Mouse (Mus musculus) heart, postnatal 0 days (tissue): ENCODE measurements around the gene C5ar1. TPM values are rescaled to one million over a fixed set of nuclear protein-coding genes. Genes with fewer than 3 reads are reported as not detected.

Experiments
- ATAC-seq: fragments of 200-750 bp; cut with Nextera tagmentation; 2 replicates; pipeline ENCODE4 v1.8.0; 2017; ENCODE audit warnings: low read depth, moderate number of reproducible peaks, moderate library complexity; ENCODE audit not compliant: insufficient read depth
- DNase-seq: peaks from one replicate; pipeline ENCODE4 v3.0.0-alpha.2; 2016; ENCODE audit warnings: low spot score
- H3K27ac ChIP-seq: fragments of 300-500 bp; sonication (generic); 2 replicates; pipeline ENCODE4 v1.5.1; 2014; ENCODE audit warnings: low read depth, mild to moderate bottlenecking
- H3K27me3 ChIP-seq: fragments of 300-500 bp; sonication (generic); 2 replicates; pipeline ENCODE4 v1.6.1; 2014; ENCODE audit warnings: low read length, mixed read lengths; ENCODE audit not compliant: control insufficient read depth, insufficient read depth
- H3K36me3 ChIP-seq: fragments of 300-500 bp; sonication (generic); replicated peaks from 2 replicates; pipeline ENCODE4 v1.6.1; 2014; ENCODE audit warnings: low read length, mixed read lengths; ENCODE audit not compliant: control insufficient read depth, insufficient read depth
- H3K4me1 ChIP-seq: fragments of 300-500 bp; sonication (generic); 2 replicates; pipeline ENCODE4 v1.6.1; 2014; ENCODE audit warnings: antibody characterized with exemption; ENCODE audit not compliant: control insufficient read depth, insufficient read depth
- H3K4me2 ChIP-seq: fragments of 300-500 bp; sonication (generic); 2 replicates; pipeline ENCODE4 v1.6.1; 2014; ENCODE audit warnings: low read depth, mild to moderate bottlenecking, low read length, moderate library complexity
- H3K4me3 ChIP-seq: fragments of 300-500 bp; sonication (generic); 2 replicates; pipeline ENCODE4 v1.5.1; 2014; ENCODE audit warnings: low read depth, low read length
- H3K9ac ChIP-seq: fragments of 300-500 bp; sonication (generic); replicated peaks from 2 replicates; pipeline ENCODE4 v1.6.1; 2014; ENCODE audit warnings: low read depth, low read length, mixed read lengths
- H3K9me3 ChIP-seq: fragments of 300-500 bp; sonication (generic); replicated peaks from 2 replicates; pipeline ENCODE4 v1.6.1; 2016; ENCODE audit warnings: low read length; ENCODE audit not compliant: control insufficient read depth
- CTCF ChIP-seq: IDR thresholded peaks from 2 replicates; pipeline ENCODE4 v1.5.1; 2016; ENCODE audit warnings: antibody characterized with exemption, control low read depth, low read depth
- EP300 ChIP-seq: IDR thresholded peaks from 2 replicates; pipeline ENCODE4 v1.6.1; 2016; ENCODE audit warnings: antibody characterized with exemption, low read depth
- WGBS: fragments of 180-500 bp; shearing (Covaris S2); extraction: QIAGEN DNeasy Blood & Tissue Kit; methylation state at CpG from one replicate; pipeline ENCODE4 v1.1.7; 2014; 5-methylcytosine and 5-hydroxymethylcytosine counted together
- polyA plus RNA-seq: library from polyadenylated mRNA; unstranded; fragments of >200 nt; fragmentation: Nextera tagmentation; extraction: Ambion mirVana; gene quantifications from 2 replicates; pipeline ENCODE4 v1.2.1, GENCODE M21; 2015
- total RNA-seq: library from RNA; depleted of rRNA; stranded (reverse); fragments of >200 nt; gene quantifications from 2 replicates; pipeline ENCODE4 v1.2.3, GENCODE M21; 2014; ENCODE audit warnings: low replicate concordance; rRNA removed

Gene C5ar1
- total and polyA plus RNA-seq, 2 experiments from 2014 or later: 1.9 to 2.0 TPM

GRCm38 (mm10) chr7:16197166-16197565, 62.2 kb downstream of the C5ar1 start:
- no peaks in the 10 kb centered on the region for H3K27me3 ChIP-seq
- DNase-seq (no peak), ATAC-seq (no peak)
- H3K4me2 ChIP-seq: no peak overlapping the region
- H3K9me3 ChIP-seq: no peaks in the 10 kb centered on the region
- no peaks in the 10 kb centered on the region for H3K4me1 ChIP-seq
- peaks cover 37% of the 10 kb centered on the region for H3K36me3 ChIP-seq
- H3K4me3 ChIP-seq: no peak overlapping the region
- peak overlapping the region; percentile 7; the same call in 1 of the 2 replicates for H3K27ac ChIP-seq
- TF ChIP-seq EP300 (no peak), CTCF (no peak)
- no peak overlapping the region for H3K9ac ChIP-seq
- WGBS: 67% methylated on average over 5 of the region's 5 CpGs

Other genes with a start within 250 kb of the C5ar1 start
- 2.6 and 7.2 TPM in 2 replicates for gene Bicra, start 211.6 kb downstream of the C5ar1 start, total RNA-seq
- 2.0 and 2.4 TPM in 2 replicates for gene Bicra, start 211.6 kb downstream of the C5ar1 start, polyA plus RNA-seq
- gene Zfp541, start 197.7 kb downstream of the C5ar1 start, total RNA-seq: 0.54 TPM in 1 of 2 replicates, not detected in the other
- gene Zfp541, start 197.7 kb downstream of the C5ar1 start, polyA plus RNA-seq: not detected in 2 replicates
- 259 and 452 TPM in 2 replicates for gene Napa, start 161.1 kb downstream of the C5ar1 start, total RNA-seq
- gene Napa, start 161.1 kb downstream of the C5ar1 start, polyA plus RNA-seq: 144 and 154 TPM in 2 replicates
- gene Kptn, start 139.6 kb downstream of the C5ar1 start, total RNA-seq: 40.1 and 45.1 TPM in 2 replicates
- gene Kptn, start 139.6 kb downstream of the C5ar1 start, polyA plus RNA-seq: 26.2 and 27.1 TPM in 2 replicates
- 0.57 and 1.2 TPM in 2 replicates for gene Slc8a2, start 129.7 kb downstream of the C5ar1 start, total RNA-seq
- gene Slc8a2, start 129.7 kb downstream of the C5ar1 start, polyA plus RNA-seq: 0.03 and 0.05 TPM in 2 replicates
- 8.1 and 9.3 TPM in 2 replicates for gene Meis3, start 84.5 kb downstream of the C5ar1 start, total RNA-seq
- gene Meis3, start 84.5 kb downstream of the C5ar1 start, polyA plus RNA-seq: 7.7 and 9.1 TPM in 2 replicates
- gene Dhx34, start 37.5 kb downstream of the C5ar1 start, total RNA-seq: 16.7 and 19.8 TPM in 2 replicates
- gene Dhx34, start 37.5 kb downstream of the C5ar1 start, polyA plus RNA-seq: 6.1 and 7.2 TPM in 2 replicates
- 0.04 and 0.65 TPM in 2 replicates for gene C5ar2, start 15.4 kb downstream of the C5ar1 start, total RNA-seq
- gene C5ar2, start 15.4 kb downstream of the C5ar1 start, polyA plus RNA-seq: 0.60 and 0.67 TPM in 2 replicates
- 9.8 and 10.7 TPM in 2 replicates for gene Inafm1, start 14.1 kb upstream of the C5ar1 start, total RNA-seq
- 7.7 and 9.6 TPM in 2 replicates for gene Inafm1, start 14.1 kb upstream of the C5ar1 start, polyA plus RNA-seq
- gene Ccdc9, start 27.3 kb upstream of the C5ar1 start, total RNA-seq: 5.7 and 43.7 TPM in 2 replicates
- 4.7 and 7.2 TPM in 2 replicates for gene Ccdc9, start 27.3 kb upstream of the C5ar1 start, polyA plus RNA-seq
- gene Bbc3, start 48.9 kb upstream of the C5ar1 start, total RNA-seq: 7.3 and 14.6 TPM in 2 replicates
- gene Bbc3, start 48.9 kb upstream of the C5ar1 start, polyA plus RNA-seq: 5.6 and 6.6 TPM in 2 replicates
- 41.7 and 61.2 TPM in 2 replicates for gene Sae1, start 128.3 kb upstream of the C5ar1 start, total RNA-seq
- gene Sae1, start 128.3 kb upstream of the C5ar1 start, polyA plus RNA-seq: 101 and 102 TPM in 2 replicates
- gene Zc3h4, start 141.4 kb upstream of the C5ar1 start, total RNA-seq: 16.5 and 16.9 TPM in 2 replicates
- gene Zc3h4, start 141.4 kb upstream of the C5ar1 start, polyA plus RNA-seq: 4.4 and 5.0 TPM in 2 replicates
- gene Tmem160, start 193.2 kb upstream of the C5ar1 start, total RNA-seq: 94.2 and 123 TPM in 2 replicates
- gene Tmem160, start 193.2 kb upstream of the C5ar1 start, polyA plus RNA-seq: 153 and 154 TPM in 2 replicates
- gene Npas1, start 218.2 kb upstream of the C5ar1 start, total RNA-seq: not detected in 2 replicates
- 0.18 and 0.29 TPM in 2 replicates for gene Npas1, start 218.2 kb upstream of the C5ar1 start, polyA plus RNA-seq